Mouse (Mus musculus): ENCODE results near the gene Yju2. TPM values are rescaled to one million over a fixed set of nuclear protein-coding genes. Genes with fewer than 3 reads are reported as not detected.
A peak's percentile ranks its signal among the peaks of the same experiment; 100 is the strongest.

Yju2 gene
- polyA plus RNA-seq, 1 experiment from 2014 or later: 29.2 TPM

DNA sequence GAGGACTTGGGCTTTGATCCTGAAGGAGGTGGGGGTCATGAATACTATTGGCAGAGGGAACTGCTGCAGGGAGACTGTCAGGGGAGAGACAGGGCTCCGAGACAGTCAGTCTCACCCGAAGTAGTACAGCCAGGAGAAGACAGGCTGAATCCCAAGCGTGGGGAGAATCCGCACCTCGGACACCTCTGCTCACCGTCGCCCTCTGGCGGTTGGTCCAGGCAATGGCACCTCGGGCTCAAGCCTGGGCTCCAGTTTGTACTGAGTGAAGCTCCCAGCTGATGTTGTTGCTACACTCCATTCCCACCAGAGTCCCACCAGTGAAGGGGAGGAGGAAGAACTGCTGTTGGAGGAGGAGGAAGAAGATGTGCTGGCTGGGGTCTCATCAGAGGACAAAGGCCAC lies 51.8 kb downstream of the Yju2 start:
- peak overlapping the region; percentile 77; the same call in 1 of the 2 replicates for H3K9ac ChIP-seq
- 7% methylated on average over 9 of the region's 9 CpGs for WGBS
- no peaks in the 10 kb centered on the region for H3K9me3 ChIP-seq (replicated peaks)
- no peaks in the 10 kb centered on the region for H3K27me3 ChIP-seq
- peak overlapping the region; percentile 69 for H3K4me3 ChIP-seq
- H3K27ac ChIP-seq: no peak overlapping the region
- H3K4me2 ChIP-seq: peak overlapping the region; percentile 92
- peaks cover 45% of the 10 kb centered on the region for H3K36me3 ChIP-seq (ENCODE audit: poor library complexity, severe bottlenecking)
- peaks cover 25% of the 10 kb centered on the region for H3K4me1 ChIP-seq
- no peak for ATAC-seq

- peak overlapping the region; percentile 21; the same call in 1 of the 2 replicates for H3K9ac ChIP-seq
- ATAC-seq: no peak
- 89% methylated on average over 7 of the region's 7 CpGs for WGBS
- no peak overlapping the region for H3K27ac ChIP-seq
- no peaks in the 10 kb centered on the region for H3K27me3 ChIP-seq
- H3K4me2 ChIP-seq: peak overlapping the region; percentile 92; the same call in 1 of the 2 replicates
- no peaks in the 10 kb centered on the region for H3K9me3 ChIP-seq (replicated peaks)
- peaks cover 25% of the 10 kb centered on the region for H3K4me1 ChIP-seq
- peaks cover 53% of the 10 kb centered on the region for H3K36me3 ChIP-seq (ENCODE audit: poor library complexity, severe bottlenecking)
- no peak overlapping the region for H3K4me3 ChIP-seq
Observed at GRCm38 (mm10) chr17:56011441-56011840, 52.5 kb downstream of the Yju2 start.

- H3K9me3 ChIP-seq (replicated peaks): no peaks in the 10 kb centered on the region
- H3K4me3 ChIP-seq: no peak overlapping the region
- 95% methylated on average over 9 of the region's 9 CpGs for WGBS
- peaks cover 92% of the 10 kb centered on the region for H3K36me3 ChIP-seq (ENCODE audit: poor library complexity, severe bottlenecking)
- no peak overlapping the region for H3K4me2 ChIP-seq
- H3K27me3 ChIP-seq: no peaks in the 10 kb centered on the region
- H3K27ac ChIP-seq: no peak overlapping the region
- H3K9ac ChIP-seq: no peak overlapping the region
- ATAC-seq: no peak
- peaks cover 14% of the 10 kb centered on the region for H3K4me1 ChIP-seq
Observed at GRCm38 (mm10) chr17:56015293-56015692, 56.4 kb downstream of the Yju2 start.

- Histone ChIP-seq H3K36me3 (ENCODE audit: poor library complexity, severe bottlenecking) (peaks cover 90% of the 10 kb centered on the region), H3K4me1 (peaks cover 4% of the 10 kb centered on the region; the same call in 1 of the 2 replicates), H3K4me2 (no peak overlapping the region), H3K27ac (no peak overlapping the region), H3K4me3 (no peak overlapping the region), H3K9me3 (replicated peaks) (no peaks in the 10 kb centered on the region), H3K9ac (no peak overlapping the region), H3K27me3 (no peaks in the 10 kb centered on the region)
- ATAC-seq: no peak
- WGBS: 85% methylated on average over 8 of the region's 8 CpGs
Observed at GRCm38 (mm10) chr17:56016382-56016781, 57.5 kb downstream of the Yju2 start.

DNA sequence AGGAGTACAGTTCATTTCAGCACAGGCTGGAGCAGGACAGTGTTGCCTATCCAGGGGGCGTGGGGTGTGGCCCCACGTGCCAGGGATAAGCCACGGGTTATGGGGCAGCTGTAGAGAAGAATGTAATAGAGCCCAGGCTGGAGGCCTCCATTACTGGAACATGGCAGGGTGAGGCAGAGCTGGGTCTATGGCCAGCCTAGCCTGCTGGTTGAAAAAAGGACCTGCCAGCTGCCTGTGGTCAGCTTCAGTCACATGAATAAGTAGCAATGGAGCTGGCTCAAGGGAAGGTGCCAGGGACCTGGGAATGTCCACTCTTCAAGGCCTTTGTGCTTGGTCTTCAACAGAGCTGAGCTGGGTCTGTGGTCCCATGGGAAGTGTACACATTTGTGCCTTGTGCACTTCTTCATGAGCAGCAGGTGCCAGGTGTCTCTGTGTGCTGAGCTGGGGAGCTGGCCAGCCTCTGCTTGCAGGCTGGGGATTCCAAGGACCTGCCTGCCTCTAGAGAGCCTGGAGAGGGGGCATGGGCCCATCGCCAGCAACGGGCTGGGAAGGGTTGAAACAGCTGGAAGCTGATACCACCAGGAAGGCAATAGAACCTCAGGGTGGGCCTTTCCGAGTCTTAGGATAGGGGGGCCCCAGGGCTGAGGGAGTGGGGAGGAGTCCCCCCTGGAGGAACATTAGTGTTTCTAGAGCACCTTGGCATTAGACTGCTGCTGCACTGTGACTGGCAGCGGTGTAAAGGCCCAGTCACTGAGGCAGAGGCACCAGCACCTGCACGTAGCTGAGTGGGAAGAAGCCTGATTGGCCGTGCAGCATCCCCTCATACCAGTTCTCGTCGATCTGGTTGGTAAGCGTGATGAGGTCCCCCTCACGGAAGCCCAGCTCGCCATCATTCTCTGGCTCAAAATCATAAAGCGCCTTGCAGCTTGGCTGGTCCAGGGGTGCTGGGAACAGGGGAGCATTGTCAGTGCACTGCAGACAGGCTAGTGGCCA lies 58.2 kb downstream of the Yju2 start:
- no peak overlapping the region for H3K4me2 ChIP-seq
- WGBS: 84% methylated on average over 15 of the region's 15 CpGs
- peaks cover 83% of the 10 kb centered on the region for H3K36me3 ChIP-seq (ENCODE audit: poor library complexity, severe bottlenecking)
- no peak overlapping the region for H3K9ac ChIP-seq
- H3K4me1 ChIP-seq: no peaks in the 10 kb centered on the region
- no peak for ATAC-seq
- H3K9me3 ChIP-seq (replicated peaks): no peaks in the 10 kb centered on the region
- no peak overlapping the region for H3K4me3 ChIP-seq
- H3K27ac ChIP-seq: no peak overlapping the region
- H3K27me3 ChIP-seq: no peaks in the 10 kb centered on the region

DNA sequence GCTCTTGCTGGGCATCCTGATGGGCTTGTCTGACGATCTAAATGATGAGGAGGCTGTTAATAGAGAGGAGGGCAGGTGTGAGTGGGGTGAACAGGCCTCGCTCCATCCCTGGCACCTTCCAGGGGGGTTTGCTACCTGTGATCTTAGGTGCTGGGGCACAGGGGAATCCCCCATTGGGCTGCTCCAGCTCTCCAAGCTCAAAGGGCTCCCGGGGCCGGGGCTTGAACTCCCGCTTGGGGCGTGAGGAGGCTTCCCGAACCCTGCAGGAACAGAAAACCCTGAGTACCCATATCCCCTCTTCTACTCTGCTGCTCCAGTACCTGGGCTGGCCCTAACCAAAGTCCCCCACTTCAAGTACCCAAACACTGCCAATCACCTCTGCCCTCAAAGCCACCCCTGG lies 58.9 kb downstream of the Yju2 start:
- Histone ChIP-seq H3K9ac (no peak overlapping the region), H3K27ac (no peak overlapping the region), H3K4me2 (no peak overlapping the region), H3K4me1 (peaks cover 5% of the 10 kb centered on the region; the same call in 1 of the 2 replicates), H3K4me3 (no peak overlapping the region), H3K36me3 (ENCODE audit: poor library complexity, severe bottlenecking) (peaks cover 78% of the 10 kb centered on the region), H3K27me3 (no peaks in the 10 kb centered on the region), H3K9me3 (replicated peaks) (no peaks in the 10 kb centered on the region)
- ATAC-seq: no peak
- 85% methylated on average over 7 of the region's 7 CpGs for WGBS

Other genes starting within 250 kb of the Yju2 start
- 11.6 and 11.9 TPM in 2 replicates for gene Pot1b, start 246.5 kb upstream of the Yju2 start, polyA plus RNA-seq (2015; fragmentation: Nextera tagmentation; extraction: Ambion mirVana)
- 0.06 and 0.13 TPM in 2 replicates for gene Adgre4, start 209.1 kb upstream of the Yju2 start, polyA plus RNA-seq (2015; fragmentation: Nextera tagmentation; extraction: Ambion mirVana)
- 10.7 and 12.1 TPM in 2 replicates for gene Zfp119a, start 80.2 kb upstream of the Yju2 start, polyA plus RNA-seq (2015; fragmentation: Nextera tagmentation; extraction: Ambion mirVana)
- 15.0 and 15.5 TPM in 2 replicates for gene Zfp959, start 67.0 kb upstream of the Yju2 start, polyA plus RNA-seq (2015; fragmentation: Nextera tagmentation; extraction: Ambion mirVana)
- gene Zfp119b, start 9.6 kb upstream of the Yju2 start, polyA plus RNA-seq (2015; fragmentation: Nextera tagmentation; extraction: Ambion mirVana): 6.6 and 7.3 TPM in 2 replicates
- 2.4 and 2.6 TPM in 2 replicates for gene Ebi3, start 6.5 kb upstream of the Yju2 start, polyA plus RNA-seq (2015; fragmentation: Nextera tagmentation; extraction: Ambion mirVana)
- gene Shd, start 11.4 kb downstream of the Yju2 start, polyA plus RNA-seq (2015; fragmentation: Nextera tagmentation; extraction: Ambion mirVana): 102 TPM in 2 replicates
- 96.0 and 113 TPM in 2 replicates for gene Fsd1, start 27.4 kb downstream of the Yju2 start, polyA plus RNA-seq (2015; fragmentation: Nextera tagmentation; extraction: Ambion mirVana)
- gene Stap2, start 46.5 kb downstream of the Yju2 start, polyA plus RNA-seq (2015; fragmentation: Nextera tagmentation; extraction: Ambion mirVana): 3.9 and 4.8 TPM in 2 replicates
- gene Mpnd, start 46.6 kb downstream of the Yju2 start, polyA plus RNA-seq (2015; fragmentation: Nextera tagmentation; extraction: Ambion mirVana): 168 TPM in 2 replicates
- 116 and 127 TPM in 2 replicates for gene Sh3gl1, start 77.5 kb downstream of the Yju2 start, polyA plus RNA-seq (2015; fragmentation: Nextera tagmentation; extraction: Ambion mirVana)
- 22.0 and 26.7 TPM in 2 replicates for gene Chaf1a, start 81.3 kb downstream of the Yju2 start, polyA plus RNA-seq (2015; fragmentation: Nextera tagmentation; extraction: Ambion mirVana)
- 68.7 and 68.8 TPM in 2 replicates for gene Ubxn6, start 115.9 kb downstream of the Yju2 start, polyA plus RNA-seq (2015; fragmentation: Nextera tagmentation; extraction: Ambion mirVana)
- gene Hdgfl2, start 120.5 kb downstream of the Yju2 start, polyA plus RNA-seq (2015; fragmentation: Nextera tagmentation; extraction: Ambion mirVana): 163 and 169 TPM in 2 replicates
- 0.06 and 0.08 TPM in 2 replicates for gene Plin4, start 150.7 kb downstream of the Yju2 start, polyA plus RNA-seq (2015; fragmentation: Nextera tagmentation; extraction: Ambion mirVana)
- gene Plin5, start 158.5 kb downstream of the Yju2 start, polyA plus RNA-seq (2015; fragmentation: Nextera tagmentation; extraction: Ambion mirVana): 0.27 and 0.52 TPM in 2 replicates
- gene Lrg1, start 162.9 kb downstream of the Yju2 start, polyA plus RNA-seq (2015; fragmentation: Nextera tagmentation; extraction: Ambion mirVana): not detected in 2 replicates
- 4.2 and 4.3 TPM in 2 replicates for gene Sema6b, start 181.2 kb downstream of the Yju2 start, polyA plus RNA-seq (2015; fragmentation: Nextera tagmentation; extraction: Ambion mirVana)
- gene Tnfaip8l1, start 203.4 kb downstream of the Yju2 start, polyA plus RNA-seq (2015; fragmentation: Nextera tagmentation; extraction: Ambion mirVana): 8.0 and 8.4 TPM in 2 replicates
- 56.8 and 64.5 TPM in 2 replicates for gene Mydgf, start 224.8 kb downstream of the Yju2 start, polyA plus RNA-seq (2015; fragmentation: Nextera tagmentation; extraction: Ambion mirVana)